Mouse (Mus musculus) ES-Bruce4 (cell line): Measurements from ENCODE around the gene Nhp2.

ENCODE experiments used
- CTCF ChIP-seq: IDR thresholded peaks from one replicate; pipeline ENCODE4 v1.8.1; 2011; ENCODE audit warnings: low read depth, low read length
- POLR2A ChIP-seq: IDR thresholded peaks from one replicate; pipeline ENCODE4 v1.8.1; 2011; ENCODE audit warnings: low read length; ENCODE audit not compliant: insufficient read depth

DNA sequence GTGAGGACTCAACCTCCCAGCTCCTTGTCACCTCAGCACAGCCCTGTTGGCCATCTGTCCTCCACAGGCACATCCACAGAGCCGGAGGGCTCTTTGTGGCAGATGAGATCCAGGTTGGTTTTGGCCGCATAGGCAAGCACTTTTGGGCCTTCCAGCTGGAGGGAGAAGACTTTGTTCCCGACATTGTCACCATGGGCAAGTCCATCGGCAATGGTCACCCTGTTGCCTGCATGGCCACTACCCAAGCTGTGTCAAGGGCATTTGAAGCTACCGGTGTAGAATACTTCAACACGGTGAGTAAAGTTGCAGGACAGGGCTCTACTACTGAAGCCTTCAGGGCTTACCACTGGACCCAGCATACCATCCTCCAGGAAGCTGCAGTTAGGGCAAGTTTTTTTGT, 25.7 kb upstream of the Nhp2 start:
- TF ChIP-seq CTCF, result no peak
- no peak for TF ChIP-seq POLR2A
